Mouse (Mus musculus) lung, postnatal 25 days (tissue): ENCODE results near the gene Ifnlr1.

ENCODE experiments used
- DNase-seq: peaks from one replicate; pipeline ENCODE4 v3.0.0; 2022; ENCODE audit warnings: low spot score

The Ifnlr1 gene

GRCm38 (mm10) chr4:135744726-135745448, 58.8 kb downstream of the Ifnlr1 start:
- DNase-seq, result no peak

GRCm38 (mm10) chr4:135745613-135746012, 59.5 kb downstream of the Ifnlr1 start:
- no peak for DNase-seq

- no peak for DNase-seq
These were observed 64.8 kb downstream of the Ifnlr1 start for GRCm38 (mm10) chr4:135750896-135751295.

GRCm38 (mm10) chr4:135752106-135752778, 66.2 kb downstream of the Ifnlr1 start:
- DNase-seq, result no peak

GRCm38 (mm10) chr4:135752779-135753164, 66.7 kb downstream of the Ifnlr1 start:
- no peak for DNase-seq
